Mouse (Mus musculus) testis, adult 2 months (tissue): Measurements from ENCODE around the gene Acoxl.

Source experiments
- CTCF ChIP-seq: fragments of 200-500 bp; IDR thresholded peaks from 2 replicates; pipeline ENCODE4 v1.5.1; 2012; ENCODE audit warnings: low read depth, mild to moderate bottlenecking, inconsistent platforms, low read length, moderate library complexity; ENCODE audit not compliant: control insufficient read depth, insufficient read depth, insufficient replicate concordance
- POLR2A ChIP-seq: fragments of 200-500 bp; IDR thresholded peaks from 2 replicates; pipeline ENCODE4 v1.6.1; 2012; ENCODE audit warnings: low read depth, mild to moderate bottlenecking, inconsistent platforms, low read length, moderate library complexity; ENCODE audit not compliant: control insufficient read depth

DNA sequence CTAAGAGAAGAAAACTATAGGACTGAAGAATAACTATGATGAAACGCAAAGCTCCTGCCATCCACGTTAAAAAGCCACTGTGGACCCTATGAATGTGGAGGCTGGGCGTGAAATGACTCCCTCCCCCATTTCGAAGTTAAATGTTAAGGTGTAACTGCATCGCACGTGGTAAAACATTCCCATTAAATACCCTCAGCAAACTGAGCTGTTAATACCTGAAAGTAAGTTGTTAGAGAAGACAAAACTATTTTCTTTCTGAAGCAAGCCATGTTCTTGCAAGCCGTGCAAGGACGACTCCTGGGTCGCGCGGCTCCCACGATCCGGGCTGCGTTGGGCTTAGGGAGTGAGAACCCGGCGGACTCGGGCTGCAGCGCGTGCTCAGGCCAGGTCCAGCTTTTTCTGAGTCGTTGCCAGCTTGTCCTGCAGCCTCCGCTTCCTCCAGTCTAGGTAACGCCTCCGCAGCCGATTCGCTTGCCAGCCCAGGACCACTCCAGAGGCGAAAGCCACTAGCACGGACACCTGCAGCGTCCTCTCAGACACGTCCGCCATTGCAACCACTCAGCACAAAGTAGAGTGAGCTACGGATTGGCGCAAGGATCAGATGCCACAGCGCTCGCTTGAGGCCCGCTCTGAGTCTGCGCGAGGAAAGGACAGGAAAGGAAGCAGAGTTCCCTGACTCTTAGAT lies 46.6 kb upstream of the Acoxl start, which contains the start of gene Mtln:
- TF ChIP-seq CTCF (no peak), POLR2A (peak; percentile 92)
